41 mouse cellular contexts compared by ENCODE assay signal in genomic region chr12:76771540-76771939, GRCm38 (mm10). TPM values are rescaled to one million over a fixed set of nuclear protein-coding genes. Genes with fewer than 3 reads are reported as not detected.
"Had no signal": no experiment of that assay in that cellular context is flagged by ENCODE, and none has a peak within 500 bp of the region (broad histone marks: within the 10 kb centered on the region; RNA-seq: fewer than 3 reads in every experiment).

No protein-coding gene starts in this region.

- ATAC-seq: hindbrain, embryonic 16.5 days; hindbrain, postnatal 0 days; inflammation-experienced regulatory T-cells, adult 6 months; intestine, embryonic 15.5 days; intestine, embryonic 16.5 days; intestine, postnatal 0 days had no signal

- H3K4me2 ChIP-seq: heart, embryonic 11.5 days; heart, embryonic 12.5 days; heart, embryonic 13.5 days; heart, embryonic 15.5 days; hindbrain, embryonic 12.5 days; hindbrain, embryonic 13.5 days; hindbrain, embryonic 14.5 days; hindbrain, embryonic 15.5 days; intestine, embryonic 15.5 days; kidney, embryonic 15.5 days had no signal

- H3K9ac ChIP-seq: heart, embryonic 12.5 days; heart, embryonic 13.5 days; heart, embryonic 15.5 days; hindbrain, embryonic 12.5 days; hindbrain, embryonic 13.5 days; hindbrain, embryonic 14.5 days; hindbrain, embryonic 15.5 days; intestine, embryonic 15.5 days; kidney, embryonic 15.5 days had no signal

- DNase-seq: heart, postnatal 10 days; heart, postnatal 14 days; heart, postnatal 36 days; heart, postnatal 4 days; kidney, adult 11 months; kidney, adult 18-20 months; kidney, adult 2 months; kidney, adult 8-10 months; kidney, adult 9 months; kidney, postnatal 10 days; kidney, postnatal 14 days; kidney, postnatal 25 days; kidney, postnatal 36 days; kidney, postnatal 4 days; layer of hippocampus, adult 9-11 months; layer of hippocampus, postnatal 36 days had no signal

- H3K36me3 ChIP-seq: heart, embryonic 12.5 days; heart, embryonic 15.5 days; hindbrain, embryonic 10.5 days; hindbrain, embryonic 12.5 days; hindbrain, embryonic 15.5 days; intestine, embryonic 15.5 days; kidney, embryonic 15.5 days had no signal

- H3K4me3 ChIP-seq: heart, embryonic 12.5 days; heart, embryonic 13.5 days; heart, embryonic 15.5 days; hindbrain, embryonic 10.5 days; hindbrain, embryonic 12.5 days; hindbrain, embryonic 13.5 days; hindbrain, embryonic 15.5 days; intestine, embryonic 15.5 days; kidney, embryonic 15.5 days; layer of hippocampus, adult 2 months; left cerebral cortex, adult 2 months had no signal

- H3K27ac ChIP-seq: heart, embryonic 13.5 days; heart, embryonic 15.5 days; hindbrain, embryonic 10.5 days; hindbrain, embryonic 12.5 days; hindbrain, embryonic 13.5 days; hindbrain, embryonic 14.5 days; hindbrain, embryonic 15.5 days; hindbrain, postnatal 0 days; intestine, embryonic 15.5 days; kidney, embryonic 15.5 days; kidney, postnatal 0 days; layer of hippocampus, adult 2 months; left cerebral cortex, adult 2 months had no signal

- H3K9me3 ChIP-seq: heart, embryonic 12.5 days; heart, embryonic 13.5 days; heart, embryonic 15.5 days; hindbrain, embryonic 10.5 days; hindbrain, embryonic 12.5 days; hindbrain, embryonic 13.5 days; hindbrain, embryonic 15.5 days; intestine, embryonic 15.5 days; kidney, embryonic 15.5 days had no signal

- H3K27me3 ChIP-seq: heart, embryonic 12.5 days; heart, embryonic 13.5 days; heart, embryonic 15.5 days; hindbrain, embryonic 12.5 days; hindbrain, embryonic 13.5 days; hindbrain, embryonic 15.5 days; intestine, embryonic 15.5 days; kidney, embryonic 15.5 days had no signal

- H3K4me1 ChIP-seq: intestine, embryonic 15.5 days had no signal

RNA-seq across cellular contexts. Expression of gene Gpx2, which starts 23.8 kb away (rescaled TPM):
- total RNA-seq: heart, postnatal 10 days; heart, postnatal 14 days; heart, postnatal 25 days; heart, postnatal 36 days; heart, postnatal 4 days; hematopoietic stem cell, adult 5-6 weeks; hindbrain, postnatal 0 days had no signal
- polyA plus RNA-seq: heart, embryonic 12.5 days; heart, embryonic 14.5 days; heart, postnatal 0 days; hindbrain, embryonic 10.5 days; hindbrain, embryonic 11.5 days; hindbrain, embryonic 13.5 days; hindbrain, embryonic 15.5 days; inflammation-experienced regulatory T-cells, adult 6 months; kidney, embryonic 14.5 days; kidney, embryonic 15.5 days had no signal

RNA-seq across cellular contexts. Expression of gene Rab15, which starts 51.2 kb away (rescaled TPM):
- total RNA-seq: hematopoietic stem cell, adult 5-6 weeks had no signal
- polyA plus RNA-seq: inflammation-experienced regulatory T-cells, adult 6 months had no signal
